Mouse (Mus musculus) midbrain, embryonic 16.5 days (tissue): ENCODE data around the gene Olfr961. TPM values are rescaled to one million over a fixed set of nuclear protein-coding genes. Genes with fewer than 3 reads are reported as not detected.

Experiments used
- ATAC-seq: fragments of 200-750 bp; cut with Nextera tagmentation; 2 replicates; pipeline ENCODE4 v1.8.0; 2017; ENCODE audit warnings: moderate TSS enrichment
- H3K27ac ChIP-seq: fragments of 300-500 bp; sonication (generic); 2 replicates; pipeline ENCODE4 v1.5.1; 2014; ENCODE audit warnings: mild to moderate bottlenecking, low read length, mixed read lengths
- H3K27me3 ChIP-seq: fragments of 300-500 bp; sonication (generic); 2 replicates; pipeline ENCODE4 v1.6.1; 2014; ENCODE audit warnings: low read depth, low read length, mixed read lengths; ENCODE audit not compliant: control insufficient read depth, insufficient read depth
- H3K36me3 ChIP-seq: fragments of 300-500 bp; sonication (generic); 2 replicates; pipeline ENCODE4 v1.6.1; 2014; ENCODE audit warnings: mild to moderate bottlenecking, low read length, moderate library complexity, mixed read lengths; ENCODE audit not compliant: control insufficient read depth, insufficient read depth
- H3K4me1 ChIP-seq: fragments of 300-500 bp; sonication (generic); 2 replicates; pipeline ENCODE4 v1.6.1; 2014; ENCODE audit warnings: mild to moderate bottlenecking, low read length, mixed read lengths; ENCODE audit not compliant: control insufficient read depth, insufficient read depth
- H3K4me2 ChIP-seq: fragments of 300-500 bp; sonication (generic); 2 replicates; pipeline ENCODE4 v1.6.1; 2014; ENCODE audit warnings: mild to moderate bottlenecking, low read length, mixed read lengths
- H3K4me3 ChIP-seq: fragments of 300-500 bp; sonication (generic); 2 replicates; pipeline ENCODE4 v1.5.1; 2014; ENCODE audit warnings: low read depth, mild to moderate bottlenecking, low read length, moderate library complexity, mixed read lengths
- H3K9ac ChIP-seq: fragments of 300-500 bp; sonication (generic); 2 replicates; pipeline ENCODE4 v1.6.1; 2014; ENCODE audit warnings: low read depth, low read length, mixed read lengths
- H3K9me3 ChIP-seq: fragments of 300-500 bp; sonication (generic); replicated peaks from 2 replicates; pipeline ENCODE4 v1.6.1; 2014; ENCODE audit warnings: mild to moderate bottlenecking, low read length, mixed read lengths; ENCODE audit not compliant: control insufficient read depth, poor library complexity, severe bottlenecking
- WGBS: fragments of 180-500 bp; shearing (Covaris S2); extraction: QIAGEN DNeasy Blood & Tissue Kit; methylation state at CpG from one replicate; pipeline ENCODE4 v1.1.7; 2014; 5-methylcytosine and 5-hydroxymethylcytosine counted together
- polyA plus RNA-seq: library from polyadenylated mRNA; unstranded; fragments of >200 nt; fragmentation: Nextera tagmentation; extraction: Ambion mirVana; gene quantifications from 2 replicates; pipeline ENCODE4 v1.2.1, GENCODE M21; 2015

Olfr961 gene
- polyA plus RNA-seq, result not detected in 2 replicates

GRCm38 (mm10) chr9:39644785-39645184, at the start of gene Olfr961:
TSS of gene Olfr961 (plus strand) at chr9:39645085.
- ATAC-seq, result no peak
- Histone ChIP-seq H3K9ac (no peak within 1 kb of the TSS), H3K27me3 (no peaks in the 10 kb centered on the region), H3K4me1 (no peaks in the 10 kb centered on the region), H3K4me3 (no peak within 1 kb of the TSS), H3K27ac (no peak within 1 kb of the TSS), H3K4me2 (no peak within 1 kb of the TSS), H3K9me3 (no peaks in the 10 kb centered on the region), H3K36me3 (no peaks in the 10 kb centered on the region)

GRCm38 (mm10) chr9:39602536-39603332, 42.2 kb upstream of the Olfr961 start:
- H3K4me3 ChIP-seq, result peak overlapping the region; percentile 45
- WGBS, result under 1% methylated on average over 18 of the region's 19 CpGs
- no peaks in the 10 kb centered on the region for H3K27me3 ChIP-seq
- peak overlapping the region; percentile 56 for H3K9ac ChIP-seq
- H3K9me3 ChIP-seq, result no peaks in the 10 kb centered on the region
- H3K4me1 ChIP-seq, result peaks cover 5% of the 10 kb centered on the region
- H3K4me2 ChIP-seq, result peak overlapping the region; percentile 90
- H3K27ac ChIP-seq, result peak overlapping the region; percentile 81
- peak; percentile 93 for ATAC-seq
- peaks cover 14% of the 10 kb centered on the region for H3K36me3 ChIP-seq

GRCm38 (mm10) chr9:39603333-39603845, 41.5 kb upstream of the Olfr961 start:
- Histone ChIP-seq H3K9me3 (no peaks in the 10 kb centered on the region), H3K4me3 (peak overlapping the region; percentile 45), H3K27ac (peak overlapping the region; percentile 81), H3K9ac (peak overlapping the region; percentile 56), H3K27me3 (no peaks in the 10 kb centered on the region), H3K4me2 (peak overlapping the region; percentile 90), H3K36me3 (peaks cover 12% of the 10 kb centered on the region), H3K4me1 (peaks cover 5% of the 10 kb centered on the region)
- under 1% methylated on average over 9 of the region's 9 CpGs for WGBS
- ATAC-seq, result peak; percentile 75

DNA sequence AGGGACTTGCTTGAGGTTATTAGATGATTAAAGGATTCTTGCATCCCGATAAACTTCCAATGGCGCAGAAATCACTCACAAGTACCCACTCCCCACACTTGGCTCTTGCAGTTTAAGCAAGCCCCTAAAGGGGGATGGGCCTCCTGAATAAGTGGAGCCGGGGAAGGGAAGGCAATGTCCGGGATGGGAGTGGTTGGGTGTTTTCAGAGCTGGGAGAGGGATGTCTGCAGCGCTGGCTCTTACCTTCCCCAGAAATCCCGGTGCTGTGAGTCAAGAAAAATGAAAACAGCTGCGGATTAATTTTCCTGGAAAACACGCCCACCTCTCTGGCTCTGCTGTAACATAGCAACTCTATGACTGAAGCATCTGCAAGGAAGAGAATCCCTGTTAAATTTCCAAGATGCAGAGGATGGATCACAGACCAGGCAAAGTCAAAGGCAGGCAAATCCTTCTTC, 40.9 kb upstream of the Olfr961 start, which contains the start of gene AW551984:
AW551984 (minus strand) TSS at position 405 of the 455 bp plus-strand sequence.
- peak within 1 kb of the TSS; percentile 45 for H3K4me3 ChIP-seq
- WGBS, result 1% methylated on average over 8 of the region's 8 CpGs
- peaks cover 5% of the 10 kb centered on the region for H3K4me1 ChIP-seq
- peak within 1 kb of the TSS; percentile 81 for H3K27ac ChIP-seq
- peak; percentile 57 for ATAC-seq
- H3K9ac ChIP-seq, result peak within 1 kb of the TSS; percentile 63
- no peaks in the 10 kb centered on the region for H3K9me3 ChIP-seq
- H3K36me3 ChIP-seq, result peaks cover 12% of the 10 kb centered on the region
- peak within 1 kb of the TSS; percentile 90 for H3K4me2 ChIP-seq
- H3K27me3 ChIP-seq, result no peaks in the 10 kb centered on the region

DNA sequence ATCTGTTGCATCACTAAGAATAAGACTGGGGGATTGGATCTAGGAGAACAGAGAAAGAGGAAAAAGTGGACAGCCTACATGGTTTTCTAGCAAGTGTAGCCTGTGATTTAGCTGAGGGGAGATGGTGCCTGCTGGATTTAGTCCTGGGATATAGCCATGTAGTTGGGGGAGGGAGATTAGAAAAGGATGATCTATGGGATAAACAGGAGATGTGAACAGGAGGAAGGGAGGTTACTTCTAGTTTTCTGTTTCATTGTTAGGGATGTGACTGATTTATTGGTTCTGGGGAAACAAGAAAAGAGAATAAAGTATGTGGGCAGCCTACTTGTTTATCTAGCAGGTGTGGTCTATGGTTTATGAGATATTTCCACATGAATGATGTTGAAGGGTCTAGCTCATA, 36.4 kb upstream of the Olfr961 start:
- Histone ChIP-seq H3K27ac (no peak overlapping the region), H3K4me1 (peaks cover 3% of the 10 kb centered on the region; the same call in 1 of the 2 replicates), H3K9me3 (no peaks in the 10 kb centered on the region), H3K36me3 (no peaks in the 10 kb centered on the region), H3K4me3 (no peak overlapping the region), H3K4me2 (no peak overlapping the region), H3K27me3 (no peaks in the 10 kb centered on the region), H3K9ac (no peak overlapping the region)
- ATAC-seq, result no peak

DNA sequence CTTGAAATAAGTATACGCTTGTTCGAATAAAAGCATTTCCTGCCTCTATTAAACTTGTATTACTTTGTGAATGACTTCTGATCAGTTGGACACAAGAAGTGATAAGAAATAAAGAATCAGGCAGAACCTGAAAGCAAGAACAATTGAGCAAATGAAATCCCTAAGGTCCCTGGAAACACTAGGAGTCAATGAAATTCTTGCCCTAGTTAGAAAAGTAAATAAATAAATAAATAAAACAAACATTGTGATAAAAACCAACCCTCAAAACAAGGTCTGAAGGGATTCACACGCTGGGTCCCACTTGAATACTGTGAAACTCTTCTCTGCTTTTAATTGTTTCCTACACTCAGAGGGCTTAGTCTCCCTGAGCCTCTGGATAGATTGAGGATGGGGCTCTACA, 34.5 kb upstream of the Olfr961 start, which contains the start of gene Olfr148:
Olfr148 (plus strand) TSS at position 301 of the 400 bp plus-strand sequence.
- Histone ChIP-seq H3K9me3 (no peaks in the 10 kb centered on the region), H3K9ac (no peak within 1 kb of the TSS), H3K4me3 (no peak within 1 kb of the TSS), H3K27me3 (no peaks in the 10 kb centered on the region), H3K27ac (no peak within 1 kb of the TSS), H3K4me1 (no peaks in the 10 kb centered on the region), H3K4me2 (no peak within 1 kb of the TSS), H3K36me3 (no peaks in the 10 kb centered on the region)
- ATAC-seq, result no peak
- 70% methylated on average over 3 of the region's 3 CpGs for WGBS

- Histone ChIP-seq H3K9ac (no peak overlapping the region), H3K4me3 (no peak overlapping the region), H3K4me2 (no peak overlapping the region), H3K27me3 (no peaks in the 10 kb centered on the region), H3K36me3 (no peaks in the 10 kb centered on the region), H3K9me3 (no peaks in the 10 kb centered on the region), H3K27ac (no peak overlapping the region), H3K4me1 (no peaks in the 10 kb centered on the region)
- no peak for ATAC-seq
- 58% methylated on average over 1 of the region's 1 CpGs for WGBS
Measured at GRCm38 (mm10) chr9:39611953-39612352, 32.9 kb upstream of the Olfr961 start.

DNA sequence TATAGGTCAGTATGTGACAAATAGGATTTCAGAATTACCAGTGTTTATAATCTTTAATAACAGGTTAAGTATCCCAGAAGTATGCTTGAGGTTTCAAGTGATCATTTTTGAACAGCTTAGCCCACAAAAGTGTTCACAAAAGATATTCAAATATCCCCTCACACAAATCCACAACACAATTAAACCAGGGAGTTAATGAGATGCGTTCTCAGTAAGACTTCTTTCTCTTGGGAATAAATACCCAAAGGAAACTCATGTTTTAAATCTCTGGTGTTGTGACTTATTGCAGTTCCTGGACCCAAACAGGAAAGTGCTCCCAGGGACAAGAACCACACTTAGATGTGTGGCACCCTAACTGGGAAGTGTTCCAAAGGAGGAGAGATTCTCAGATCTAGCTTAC, 23.8 kb upstream of the Olfr961 start, which contains the start of gene Olfr960:
Olfr960 (plus strand) TSS at position 301 of the 400 bp plus-strand sequence.
- no peaks in the 10 kb centered on the region for H3K9me3 ChIP-seq
- no peak within 1 kb of the TSS for H3K4me2 ChIP-seq
- H3K9ac ChIP-seq, result no peak within 1 kb of the TSS

GRCm38 (mm10) chr9:39623783-39624182, 21.1 kb upstream of the Olfr961 start:
- Histone ChIP-seq H3K9me3 (no peaks in the 10 kb centered on the region), H3K4me3 (no peak overlapping the region), H3K27ac (no peak overlapping the region), H3K4me2 (no peak overlapping the region), H3K4me1 (no peaks in the 10 kb centered on the region), H3K27me3 (no peaks in the 10 kb centered on the region), H3K9ac (no peak overlapping the region), H3K36me3 (no peaks in the 10 kb centered on the region)
- ATAC-seq, result no peak
- WGBS, result 94% methylated on average over 3 of the region's 3 CpGs

More for the DNA sequence above, 23.8 kb upstream of the Olfr961 start, which contains the start of gene Olfr960:
- no peaks in the 10 kb centered on the region for H3K27me3 ChIP-seq
- ATAC-seq, result no peak
- H3K4me1 ChIP-seq, result no peaks in the 10 kb centered on the region
- no peak within 1 kb of the TSS for H3K4me3 ChIP-seq
- no peaks in the 10 kb centered on the region for H3K36me3 ChIP-seq
- WGBS, result 59% methylated on average over 1 of the region's 1 CpGs
- H3K27ac ChIP-seq, result no peak within 1 kb of the TSS
